Mouse (Mus musculus): ENCODE measurements around the gene Vps26a.
A peak's percentile ranks its signal among the peaks of the same experiment; 100 is the strongest.

Vps26a gene

DNA sequence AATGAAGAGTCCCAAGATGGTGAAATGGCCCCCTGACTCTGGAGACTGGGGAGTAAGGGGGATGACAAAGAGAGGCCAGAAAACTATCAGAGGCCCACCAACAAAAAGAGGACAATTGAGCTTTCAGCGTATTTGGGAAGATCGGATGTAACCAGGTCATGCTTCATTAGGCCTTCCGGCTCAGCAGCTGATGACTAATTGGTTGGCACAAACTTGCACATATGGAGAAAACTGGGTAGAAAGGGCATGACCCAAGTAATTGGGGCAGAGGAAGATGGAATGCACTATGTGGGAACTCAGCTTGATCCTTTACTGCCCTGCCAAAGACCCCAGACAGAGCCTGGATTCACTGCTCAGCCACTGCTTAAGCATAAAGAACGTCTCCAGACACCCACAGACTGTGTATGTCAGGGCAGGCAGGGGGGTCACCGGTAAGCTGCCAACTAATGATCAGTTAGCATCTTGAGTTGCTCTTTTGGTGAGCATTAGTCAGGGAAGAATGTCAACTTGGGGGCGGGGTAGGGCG is 67.7 kb downstream of the Vps26a start:
- no peak for DNase-seq (ENCODE audit: low read depth)

DNA sequence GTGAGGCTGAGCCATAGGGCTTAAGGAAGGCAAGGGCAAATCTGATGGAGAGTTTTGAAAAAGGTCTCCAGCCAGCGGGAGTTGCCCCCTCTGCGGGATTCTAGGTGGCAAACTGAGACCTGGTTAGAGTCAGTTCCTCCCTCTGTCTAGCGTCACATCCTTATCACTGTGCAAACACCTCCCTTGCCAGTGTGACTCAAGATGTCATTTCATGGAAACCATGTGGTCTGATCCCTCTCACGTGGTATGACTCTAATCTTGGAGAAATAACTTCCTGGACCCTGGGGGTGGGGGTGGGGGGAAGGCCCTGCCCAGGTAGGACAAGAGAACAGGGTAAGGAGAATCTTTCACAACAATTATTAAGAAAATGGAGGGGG is 73.0 kb downstream of the Vps26a start:
- DNase-seq (ENCODE audit: low read depth) = no peak

DNA sequence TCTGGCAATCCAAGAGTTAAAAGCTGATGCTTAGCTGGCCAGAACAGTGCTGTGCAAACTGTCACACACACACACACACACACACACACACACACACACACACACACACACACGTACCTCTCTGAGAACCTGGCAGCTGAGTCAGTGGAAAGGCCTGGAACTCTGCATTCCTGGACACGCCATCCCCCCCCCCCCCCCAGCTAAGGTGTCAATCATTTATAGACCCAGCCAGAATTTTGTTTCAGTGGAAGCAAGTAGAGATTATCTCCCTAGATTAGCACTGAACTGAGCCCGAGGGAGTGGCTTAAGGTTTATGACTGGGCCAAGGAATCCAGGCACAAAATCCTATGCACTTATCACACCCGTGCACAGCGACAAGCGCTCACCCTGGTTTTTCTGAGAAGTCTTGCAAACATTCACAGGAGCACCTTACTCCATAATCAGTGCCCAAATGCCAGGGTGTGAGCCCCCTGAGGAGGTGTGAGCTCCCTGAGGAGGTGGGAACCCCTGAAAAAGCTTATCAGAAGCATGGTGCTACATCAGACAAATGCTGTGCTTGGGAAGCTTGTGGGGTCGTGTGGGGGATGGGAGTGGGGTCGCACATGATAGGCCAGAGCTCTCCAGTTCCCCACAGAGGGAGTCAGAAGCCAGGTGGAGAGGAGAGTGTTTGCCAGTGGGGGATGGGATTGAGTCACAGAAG is 73.5 kb downstream of the Vps26a start:
- no peak for DNase-seq (ENCODE audit: low read depth)

DNA sequence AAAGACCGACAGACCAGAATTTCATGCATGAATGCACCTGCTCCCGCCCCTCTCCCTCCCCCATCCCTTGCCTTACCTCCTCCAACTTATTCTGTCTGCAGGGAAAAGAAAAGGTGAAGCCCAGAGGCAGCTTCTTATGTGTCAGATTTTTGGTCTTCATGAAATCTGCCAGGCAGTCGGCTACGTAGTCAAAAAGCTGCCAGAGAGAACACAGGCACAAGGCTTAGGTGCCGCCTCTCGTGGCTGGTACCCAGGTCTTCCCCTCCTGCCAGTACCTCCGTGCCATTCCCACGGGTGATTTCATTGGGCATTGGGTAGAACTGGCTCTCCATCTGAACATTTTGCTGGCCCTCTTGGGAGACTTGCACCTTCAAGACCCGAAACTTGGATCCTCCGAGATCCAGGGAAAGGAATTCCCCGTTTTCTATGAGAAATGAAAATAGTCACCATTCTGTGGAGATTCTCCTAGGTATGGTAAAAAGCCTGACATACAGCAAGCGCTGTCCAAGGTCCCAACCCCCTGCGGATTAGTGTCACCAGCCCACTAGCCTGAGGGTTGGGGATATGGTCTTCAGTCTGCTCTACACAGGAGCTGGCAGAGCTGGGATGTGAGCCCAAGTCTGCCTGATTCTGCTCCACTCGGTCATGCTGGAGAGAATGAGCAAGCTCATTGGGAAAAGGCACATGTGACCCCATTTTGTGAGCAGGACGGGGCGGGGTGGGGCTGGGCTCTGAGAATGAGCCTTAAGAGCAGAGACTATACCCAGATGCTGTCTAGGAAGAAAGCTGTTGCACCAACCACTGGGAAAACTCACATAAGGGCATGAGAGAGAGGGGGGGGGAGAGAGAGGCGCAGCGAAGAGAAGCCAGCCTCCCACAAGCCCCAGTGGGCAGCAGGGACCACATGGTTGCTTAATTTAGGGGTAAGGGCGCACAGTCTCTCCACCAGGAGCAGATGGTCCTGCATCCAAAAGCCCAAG is 74.9 kb downstream of the Vps26a start:
- no peak for DNase-seq (ENCODE audit: low read depth)

DNA sequence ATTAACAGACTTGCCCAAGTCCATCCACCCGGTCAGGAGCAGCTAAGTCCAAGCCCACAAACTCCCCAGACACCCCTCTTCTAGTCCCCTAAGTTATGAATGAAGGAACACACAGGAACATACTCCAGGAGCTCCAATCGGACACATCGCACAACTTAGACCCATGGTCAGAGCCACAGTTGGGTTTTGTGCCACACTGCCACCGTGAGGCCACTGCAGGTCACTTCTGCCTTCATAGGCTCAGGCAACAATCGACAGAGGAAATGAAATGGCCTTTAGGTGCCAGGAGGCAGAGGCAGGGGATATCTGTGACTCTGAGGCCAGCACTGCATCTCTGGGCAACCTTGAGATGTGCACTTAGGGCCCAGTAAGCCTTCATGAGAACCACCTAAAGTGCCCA is 75.7 kb downstream of the Vps26a start:
- DNase-seq (ENCODE audit: low read depth) = peak; percentile 68
